Mouse (Mus musculus) G1E (cell line): ENCODE measurements at regions not wholly inside any gene's neighbourhood (a gene's known extent, or its start where the extent isn't known, plus 50 kb on each side); places are given as distances from the start of the nearest gene placed in this dataset.

Experiments used
- CTCF ChIP-seq: IDR thresholded peaks from 2 replicates; pipeline ENCODE4 v1.5.1; 2012; ENCODE audit warnings: low read depth, low read length, inconsistent platforms, mixed read lengths
- POLR2AphosphoS5 ChIP-seq: IDR thresholded peaks from 2 replicates; pipeline ENCODE4 v1.6.1; 2012; ENCODE audit warnings: low read depth, low read length, inconsistent platforms; ENCODE audit not compliant: insufficient replicate concordance

GRCm38 (mm10) chr1:13494727-13495404 is 2081.0 kb downstream of the A830018L16Rik start:
- TF ChIP-seq CTCF: no peak
- no peak for TF ChIP-seq POLR2AphosphoS5
